Mouse (Mus musculus) layer of hippocampus, adult 9-10 months (tissue): ENCODE measurements at regions not wholly inside any gene's neighbourhood (a gene's known extent, or its start where the extent isn't known, plus 50 kb on each side); places are given as distances from the start of the nearest gene placed in this dataset.
"Not testable (repeated sequence)": the region's sequence is repeated elsewhere in the genome, so short reads cannot be mapped to it uniquely, and the experiment has no call there.

Source experiments
- DNase-seq: peaks from one replicate; pipeline ENCODE4 v3.0.0; 2022; ENCODE audit warnings: low spot score

GRCm38 (mm10) chr17:16571403-16571802 is 492.5 kb upstream of the Zfp960 start:
- no peak for DNase-seq

GRCm38 (mm10) chr17:16588791-16589190 is 475.1 kb upstream of the Zfp960 start:
- DNase-seq = no peak

GRCm38 (mm10) chr17:16599671-16600070 is 464.2 kb upstream of the Zfp960 start:
- no peak for DNase-seq

GRCm38 (mm10) chr17:16612405-16612979 is 451.4 kb upstream of the Zfp960 start:
- no peak for DNase-seq

GRCm38 (mm10) chr17:16621931-16622556 is 441.9 kb upstream of the Zfp960 start:
- DNase-seq = no peak

GRCm38 (mm10) chr17:16629854-16630253 is 434.1 kb upstream of the Zfp960 start:
- DNase-seq = no peak

GRCm38 (mm10) chr17:16633426-16633825 is 430.5 kb upstream of the Zfp960 start:
- no peak for DNase-seq

- no peak for DNase-seq
These were observed 426.4 kb upstream of the Zfp960 start for GRCm38 (mm10) chr17:16637463-16637862.

- no peak for DNase-seq
These were observed 416.0 kb upstream of the Zfp960 start for GRCm38 (mm10) chr17:16647942-16648341.

- DNase-seq = no peak
These were observed 398.7 kb upstream of the Zfp960 start for GRCm38 (mm10) chr17:16665253-16665652.

- DNase-seq = no peak
These were observed 396.3 kb upstream of the Zfp960 start for GRCm38 (mm10) chr17:16667606-16668005.

GRCm38 (mm10) chr17:16704199-16704598 is 359.7 kb upstream of the Zfp960 start:
- DNase-seq = peak; percentile 3

- DNase-seq = no peak
These were observed 358.0 kb upstream of the Zfp960 start for GRCm38 (mm10) chr17:16705890-16706289.

- DNase-seq = no peak
These were observed 337.0 kb upstream of the Zfp960 start for GRCm38 (mm10) chr17:16726904-16727303.

GRCm38 (mm10) chr17:16753090-16753489 is 310.8 kb upstream of the Zfp960 start:
- no peak for DNase-seq

- not testable (repeated sequence) for DNase-seq
These were observed 293.3 kb upstream of the Zfp960 start for GRCm38 (mm10) chr17:16770587-16770986.

GRCm38 (mm10) chr17:16798316-16798715 is 265.6 kb upstream of the Zfp960 start:
- DNase-seq = no peak

- DNase-seq = no peak
These were observed 258.9 kb upstream of the Zfp960 start for GRCm38 (mm10) chr17:16804986-16805385.

GRCm38 (mm10) chr17:16818421-16818820 is 245.5 kb upstream of the Zfp960 start:
- DNase-seq = no peak

- no peak for DNase-seq
These were observed 242.2 kb upstream of the Zfp960 start for GRCm38 (mm10) chr17:16821716-16822115.

GRCm38 (mm10) chr17:16839152-16839551 is 224.8 kb upstream of the Zfp960 start:
- no peak for DNase-seq

GRCm38 (mm10) chr17:16860771-16861170 is 203.1 kb upstream of the Zfp960 start:
- no peak for DNase-seq

- peak; percentile 40 for DNase-seq
These were observed 163.1 kb upstream of the Zfp960 start for GRCm38 (mm10) chr17:16900791-16901190.

- no peak for DNase-seq
These were observed 145.7 kb upstream of the Zfp960 start for GRCm38 (mm10) chr17:16918191-16918590.
